Mouse (Mus musculus) adrenal gland, postnatal 14 days (tissue): ENCODE results near the gene Ncbp3. TPM values are rescaled to one million over a fixed set of nuclear protein-coding genes. Genes with fewer than 3 reads are reported as not detected.

Experiments
- DNase-seq: peaks from one replicate; pipeline ENCODE4 v3.0.0; 2021; ENCODE audit warnings: mixed read lengths
- long read RNA-seq, 2 experiments: library from polyadenylated mRNA; stranded (forward); transcript quantifications; one replicate each; pipeline ENCODE4 v2.0.0; 2021
- total RNA-seq: library from RNA; stranded (reverse); gene quantifications from 2 replicates; pipeline ENCODE4 v1.2.3, GENCODE M21; 2021

Gene Ncbp3
- 9.2 and 10.9 TPM in 2 replicates for total RNA-seq
- long read RNA-seq, experiment 1, full-length matches to known transcripts, result 14 of 17 reads
- long read RNA-seq, experiment 1, partial matches to known transcripts, result 0 of 17 reads
- long read RNA-seq, experiment 1, other reads (novel, unspliced or antisense), result 3 of 17 reads
- long read RNA-seq, experiment 2, full-length matches to known transcripts, result 9 of 12 reads
- long read RNA-seq, experiment 2, partial matches to known transcripts, result 0 of 12 reads
- long read RNA-seq, experiment 2, other reads (novel, unspliced or antisense), result 3 of 12 reads

GRCm38 (mm10) chr11:73047542-73047996 is at the start of gene Ncbp3:
Ncbp3 (plus strand) TSS chr11:73047783.
- peak; percentile 99 for DNase-seq

- peak; percentile 29 for DNase-seq
Observed at GRCm38 (mm10) chr11:72998771-72999170, 48.8 kb upstream of the Ncbp3 start, which contains the start of gene P2rx1. P2rx1 (plus strand) TSS chr11:72999103.

- DNase-seq, result peak; percentile 81
Observed at GRCm38 (mm10) chr11:73001029-73001428, 46.6 kb upstream of the Ncbp3 start.

GRCm38 (mm10) chr11:73006377-73006776 is 41.2 kb upstream of the Ncbp3 start:
- DNase-seq, result peak; percentile 78

GRCm38 (mm10) chr11:73007113-73007512 is 40.5 kb upstream of the Ncbp3 start:
- DNase-seq, result no peak

- peak; percentile 79 for DNase-seq
Observed at GRCm38 (mm10) chr11:73007698-73008481, 39.7 kb upstream of the Ncbp3 start.

- no peak for DNase-seq
Observed at GRCm38 (mm10) chr11:73008826-73009225, 38.8 kb upstream of the Ncbp3 start.

- DNase-seq, result no peak
Observed at GRCm38 (mm10) chr11:73009531-73010274, 37.9 kb upstream of the Ncbp3 start.

GRCm38 (mm10) chr11:73013981-73014380 is 33.6 kb upstream of the Ncbp3 start:
- peak; percentile 59 for DNase-seq

- DNase-seq, result peak; percentile 59
Observed at GRCm38 (mm10) chr11:73014831-73015344, 32.7 kb upstream of the Ncbp3 start.

GRCm38 (mm10) chr11:73015391-73016102 is 32.0 kb upstream of the Ncbp3 start:
- peak; percentile 55 for DNase-seq

GRCm38 (mm10) chr11:73016103-73016420 is 31.5 kb upstream of the Ncbp3 start:
- DNase-seq, result no peak

GRCm38 (mm10) chr11:73018471-73019146 is 29.0 kb upstream of the Ncbp3 start, which contains the start of gene Camkk1:
Camkk1 (plus strand) TSS chr11:73019008.
- peak; percentile 96 for DNase-seq

- DNase-seq, result peak; percentile 56
Observed at GRCm38 (mm10) chr11:73019147-73019795, 28.3 kb upstream of the Ncbp3 start.

- DNase-seq, result peak; percentile 72
Observed at GRCm38 (mm10) chr11:73020953-73021800, 26.4 kb upstream of the Ncbp3 start.

GRCm38 (mm10) chr11:73023099-73023498 is 24.5 kb upstream of the Ncbp3 start:
- peak; percentile 70 for DNase-seq

GRCm38 (mm10) chr11:73023827-73024226 is 23.8 kb upstream of the Ncbp3 start:
- no peak for DNase-seq

- peak; percentile 43 for DNase-seq
Observed at GRCm38 (mm10) chr11:73024236-73024904, 23.2 kb upstream of the Ncbp3 start.

GRCm38 (mm10) chr11:73026961-73027360 is 20.6 kb upstream of the Ncbp3 start:
- DNase-seq, result no peak
